Mouse (Mus musculus): ENCODE measurements at regions not wholly inside any gene's neighbourhood (a gene's known extent, or its start where the extent isn't known, plus 50 kb on each side); places are given as distances from the start of the nearest gene placed in this dataset.

DNA sequence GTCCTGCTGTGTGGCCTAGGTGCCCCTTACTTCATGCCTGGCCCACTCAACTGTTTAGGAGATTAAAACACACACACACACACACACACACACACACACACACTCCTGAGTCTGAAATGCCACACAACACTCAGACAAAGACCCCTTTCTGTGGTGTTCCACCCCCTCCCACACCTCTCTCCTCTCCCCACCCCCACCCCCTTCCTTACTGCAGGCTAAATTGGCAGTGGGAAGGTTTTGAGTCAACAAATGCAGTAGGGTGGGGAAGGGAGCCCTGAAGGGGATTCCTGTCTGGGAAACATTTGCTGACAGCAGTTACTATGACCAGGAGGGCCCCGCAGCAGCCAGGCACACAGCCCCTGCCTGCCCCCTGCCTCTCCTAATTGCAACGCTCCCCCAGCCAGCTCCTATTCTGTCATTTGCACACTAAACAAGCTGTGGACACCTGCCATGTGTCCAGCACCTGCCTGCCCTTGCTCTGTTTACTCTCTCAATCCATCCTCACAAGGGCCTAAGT is 69.5 kb downstream of the Ephb3 start:
- no peak for DNase-seq (ENCODE audit: low spot score)

DNA sequence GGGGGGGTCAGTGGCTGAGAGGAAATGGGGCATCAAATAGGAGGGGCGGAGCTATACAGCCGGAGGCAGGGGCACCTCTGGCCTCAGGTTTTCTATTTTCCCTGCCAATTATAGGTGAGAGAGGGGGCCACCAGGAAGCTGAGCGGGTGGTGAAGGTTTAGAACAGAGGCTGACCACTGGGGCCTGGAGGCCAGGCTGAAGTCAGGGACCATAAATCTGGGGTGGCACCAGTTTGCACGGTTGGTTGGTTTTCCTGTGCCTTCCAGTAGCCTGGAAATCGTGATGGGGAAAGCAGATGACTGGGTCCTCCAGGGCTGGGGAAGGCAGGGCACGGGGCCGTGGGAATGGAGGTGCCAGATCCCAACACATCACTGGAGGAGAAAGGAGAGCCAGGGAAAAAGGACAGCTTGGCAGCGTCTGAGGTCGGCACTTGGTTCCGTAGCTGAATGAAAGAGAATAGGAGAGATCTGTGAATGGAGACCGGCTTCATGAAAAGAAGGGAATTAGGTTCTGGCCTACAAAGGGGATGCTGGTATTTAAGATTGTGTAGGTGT is 73.3 kb downstream of the Ephb3 start:
- no peak for DNase-seq (ENCODE audit: low spot score)

DNA sequence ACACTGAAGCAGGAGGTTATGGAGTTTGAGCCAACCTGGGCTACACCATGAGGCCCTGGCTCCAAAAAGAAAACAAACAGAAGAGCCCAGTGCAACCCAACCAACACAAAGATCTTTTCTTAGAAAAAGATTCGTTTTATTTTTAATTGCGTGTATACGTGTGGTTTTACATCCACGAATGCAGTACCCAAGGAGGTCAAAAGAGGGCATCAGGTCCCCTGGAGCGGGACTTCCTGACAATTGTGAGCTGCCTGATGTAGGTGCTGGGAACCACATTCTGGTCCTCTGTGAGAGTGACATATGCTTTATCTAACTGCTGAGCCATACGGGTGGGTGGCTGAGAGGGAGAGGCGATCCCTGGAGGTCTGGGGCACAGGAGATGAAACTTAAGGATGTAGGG is 73.8 kb downstream of the Ephb3 start:
- DNase-seq (ENCODE audit: low spot score), result no peak

DNA sequence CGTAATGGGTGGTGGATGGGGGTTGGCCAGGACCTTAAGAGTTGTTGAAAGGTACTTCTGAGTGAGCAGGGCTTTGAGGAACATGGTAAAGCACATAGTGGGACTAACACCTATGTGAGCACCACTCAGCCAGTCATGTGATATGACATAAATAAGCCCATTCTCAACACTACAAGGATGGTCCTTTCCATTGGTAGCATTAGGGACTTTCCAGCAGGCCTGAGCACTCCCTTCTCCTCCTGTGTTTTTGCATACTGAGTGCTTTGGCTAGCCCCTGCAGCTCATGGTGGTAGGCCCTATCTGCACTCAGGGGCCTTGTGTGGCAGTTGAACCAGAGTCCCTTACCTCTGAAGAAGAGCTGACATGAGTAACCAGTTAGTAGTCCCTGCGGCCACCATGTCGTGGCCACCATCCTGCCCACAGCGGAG is 75.7 kb downstream of the Ephb3 start:
- no peak for DNase-seq (ENCODE audit: low spot score)

DNA sequence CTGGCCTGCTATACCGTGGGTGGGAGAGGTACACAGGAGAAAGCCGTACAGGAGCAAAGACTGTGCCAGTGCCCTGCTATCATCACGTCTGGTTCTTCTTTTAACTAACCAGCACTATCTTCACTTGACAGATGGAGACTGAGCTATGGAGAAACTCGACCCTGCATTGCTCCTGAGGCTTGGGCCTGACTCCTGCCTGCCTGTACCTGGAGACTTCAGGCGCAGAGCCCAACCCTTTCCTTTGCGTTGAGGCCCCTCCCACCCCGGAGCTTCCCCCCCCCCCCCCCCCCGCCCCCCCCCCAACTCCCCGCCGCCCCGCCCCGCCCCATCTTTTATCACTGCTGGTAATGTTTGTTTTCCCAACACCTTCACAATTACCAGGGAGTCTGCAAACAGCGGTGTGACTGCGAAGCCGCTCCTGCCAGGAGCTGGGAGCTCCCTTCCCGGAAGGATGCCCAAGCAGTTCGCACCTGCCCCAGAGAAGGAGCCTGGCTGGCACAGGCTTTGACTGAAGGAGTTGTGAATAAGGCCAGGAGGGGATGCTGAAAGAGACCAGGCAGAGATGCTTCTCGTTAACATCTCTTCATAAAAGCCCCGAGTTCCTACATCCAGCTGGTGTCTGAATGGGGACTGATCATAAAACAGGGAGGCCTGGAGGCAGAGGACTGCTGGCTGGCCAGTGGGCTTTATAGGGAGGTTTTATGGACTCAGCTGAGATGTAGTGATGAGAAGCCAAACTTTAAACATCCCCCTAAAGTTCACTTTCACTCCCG is 77.6 kb downstream of the Ephb3 start:
- no peak for DNase-seq (ENCODE audit: low spot score)

DNA sequence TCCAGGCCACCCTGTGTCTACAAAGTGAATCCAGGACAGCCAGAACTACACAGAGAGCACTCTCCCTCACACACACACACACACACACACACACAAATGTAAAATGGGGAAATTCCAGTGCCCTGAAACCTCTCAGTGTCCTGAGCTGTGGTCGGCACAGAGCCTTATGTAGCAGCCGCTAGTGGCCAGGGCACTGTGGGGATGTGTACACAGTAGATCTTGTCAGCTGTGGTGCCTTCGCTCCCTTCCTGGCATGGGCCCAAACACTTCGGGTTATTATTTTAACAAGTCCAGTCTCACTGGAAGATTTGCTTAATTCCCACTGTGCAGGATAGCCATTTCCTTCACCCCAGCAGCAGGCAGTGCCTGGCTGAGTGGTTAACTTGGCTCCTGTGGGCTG is 81.5 kb downstream of the Ephb3 start:
- no peak for DNase-seq (ENCODE audit: low spot score)

DNA sequence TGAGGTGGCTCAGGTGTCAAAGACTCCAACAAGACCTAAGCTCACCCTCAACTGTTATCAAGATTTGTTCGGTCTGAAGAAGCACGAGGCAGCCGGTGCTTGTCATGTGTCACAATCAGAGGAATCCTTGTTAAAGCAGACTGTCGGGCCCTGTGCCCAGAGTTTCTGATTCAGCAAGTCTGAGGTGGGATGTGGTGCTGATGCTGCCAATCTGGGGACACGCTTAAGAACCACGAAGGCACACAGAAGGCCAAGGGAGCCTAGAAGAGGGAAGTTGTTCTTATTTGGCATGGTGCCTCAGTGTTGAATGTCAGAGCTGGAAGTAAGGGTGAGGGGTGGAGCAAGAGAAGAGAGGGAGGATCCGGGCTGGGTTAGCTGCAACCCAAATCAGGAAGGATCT is 85.0 kb downstream of the Ephb3 start:
- DNase-seq (ENCODE audit: low spot score), result no peak

DNA sequence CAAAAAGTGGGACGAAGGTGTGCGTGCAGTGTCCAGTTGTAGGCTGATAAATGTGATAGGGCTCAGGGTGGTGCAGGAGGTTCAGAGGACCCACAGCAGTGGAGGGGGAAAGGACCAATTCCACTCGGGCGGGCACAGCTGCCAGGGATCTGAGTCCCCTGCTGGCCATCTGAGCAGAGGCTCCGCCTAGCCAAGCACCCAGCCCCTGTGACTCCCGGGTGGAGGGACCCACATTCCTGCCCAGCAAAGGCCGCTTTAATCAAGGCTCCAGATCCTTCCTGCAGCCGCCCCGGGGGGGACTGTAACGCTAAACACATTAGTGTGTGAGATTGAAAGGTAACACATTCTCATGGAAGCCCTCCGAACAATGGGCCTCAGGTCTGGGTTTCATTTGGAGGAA is 88.5 kb downstream of the Ephb3 start:
- DNase-seq (ENCODE audit: low spot score), result no peak

DNA sequence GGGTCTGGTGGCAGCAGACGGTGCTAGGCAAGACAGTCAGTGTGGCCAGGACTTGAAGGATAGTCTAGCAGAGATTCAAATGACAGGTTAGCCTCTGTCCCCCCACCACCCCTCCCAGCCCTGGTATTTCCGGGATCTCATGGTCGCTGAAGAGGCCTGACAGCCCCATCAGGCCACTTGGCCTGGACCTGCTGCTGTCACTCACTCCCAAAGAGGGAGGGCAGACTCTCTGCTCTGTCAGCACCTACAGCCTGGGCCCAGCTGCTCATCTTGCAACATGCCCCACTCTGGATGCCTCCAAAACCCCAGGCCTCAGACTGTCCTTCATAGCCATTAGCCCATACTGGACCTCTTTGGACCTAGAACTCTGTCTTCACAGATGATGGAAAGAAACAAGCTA is 89.0 kb downstream of the Ephb3 start:
- no peak for DNase-seq (ENCODE audit: low spot score)

DNA sequence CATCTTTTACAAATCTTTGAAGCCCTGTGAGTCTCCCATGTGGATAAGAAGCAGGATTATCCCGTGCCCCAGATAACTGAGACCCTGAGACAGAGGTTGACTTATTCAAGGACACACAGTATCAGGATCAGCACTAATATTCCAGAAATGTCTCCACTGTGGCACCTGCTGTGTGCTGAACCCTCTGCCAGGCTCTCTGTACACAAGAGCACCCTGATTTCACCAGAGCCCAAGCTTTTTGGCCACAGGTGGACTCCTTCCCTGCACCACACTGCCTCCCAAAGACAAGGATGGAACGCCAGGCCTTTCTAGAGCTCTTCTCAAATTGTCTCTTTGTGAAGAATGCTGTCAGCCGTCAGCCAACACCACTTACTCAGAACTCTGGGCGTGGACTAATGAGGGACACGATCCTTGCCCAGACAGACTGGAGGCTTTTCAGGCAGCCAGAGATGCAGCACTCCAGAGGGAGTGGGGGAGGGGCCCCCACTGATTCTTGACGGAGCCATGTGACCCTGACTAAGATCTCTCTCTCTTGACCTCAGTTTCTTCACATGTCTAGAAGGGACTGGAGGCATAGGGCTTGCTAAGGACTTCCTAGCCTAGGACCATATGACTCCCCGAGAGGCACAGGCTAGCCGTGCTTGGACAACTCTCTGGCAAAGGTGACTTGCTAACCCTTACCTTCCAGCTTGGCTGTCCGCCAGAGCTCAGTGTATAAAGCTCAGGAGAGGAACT is 90.3 kb downstream of the Ephb3 start:
- DNase-seq (ENCODE audit: low spot score), result no peak

DNA sequence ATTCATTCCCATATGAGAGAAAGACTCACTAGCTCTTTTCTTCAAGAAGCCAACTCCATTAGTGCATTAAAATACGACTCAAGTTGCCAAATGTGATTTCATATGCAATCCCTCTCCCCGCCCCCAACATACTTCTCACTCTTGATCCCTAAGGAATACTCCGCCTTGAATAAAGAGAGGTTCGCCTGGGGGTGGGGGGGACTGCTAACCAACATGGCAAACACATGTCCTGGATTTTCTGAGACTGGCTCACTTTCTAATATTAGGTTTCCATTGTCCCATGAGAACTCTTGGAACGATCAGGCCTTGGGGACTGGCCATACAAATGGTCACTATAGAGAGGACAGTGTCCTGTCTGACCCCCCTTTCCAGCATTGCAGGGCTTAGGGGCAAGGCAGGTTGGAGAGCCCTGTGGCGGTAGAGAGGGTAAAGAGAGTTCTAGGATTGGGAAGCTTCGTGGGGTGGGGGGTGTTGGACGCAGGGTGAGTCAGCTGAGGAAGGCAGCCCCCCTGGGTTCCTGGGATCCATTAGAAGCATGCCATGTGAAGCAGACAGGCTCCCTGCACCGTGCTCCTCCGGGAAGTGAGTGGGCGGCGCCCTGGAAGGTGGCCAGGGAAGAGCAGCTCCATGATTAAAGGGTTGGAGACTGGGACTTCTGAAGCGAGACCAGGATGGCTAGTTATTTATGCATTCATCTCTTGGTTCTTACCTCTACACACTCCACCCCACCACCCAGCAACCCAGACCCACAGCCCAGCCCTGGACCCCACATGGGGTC is 91.6 kb downstream of the Ephb3 start:
- DNase-seq (ENCODE audit: low spot score), result no peak

DNA sequence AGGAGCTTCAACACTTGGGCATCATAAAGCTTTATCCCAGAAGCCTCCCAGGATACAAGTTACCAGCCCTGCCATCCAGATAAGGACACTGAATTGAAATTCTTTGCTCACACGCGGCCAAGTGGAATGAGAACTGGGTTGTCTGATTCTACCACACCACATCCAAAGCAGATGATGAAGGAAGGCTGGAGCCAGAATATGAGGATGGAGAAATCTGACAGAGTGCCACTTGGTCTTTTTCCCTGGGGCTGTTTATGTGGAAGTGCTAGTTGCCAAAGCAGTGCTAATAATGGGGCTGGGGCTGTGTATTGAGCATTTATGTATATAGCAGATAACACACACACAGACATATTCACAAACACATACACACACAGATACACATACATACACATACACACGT is 92.2 kb downstream of the Ephb3 start:
- no peak for DNase-seq (ENCODE audit: low spot score)

DNA sequence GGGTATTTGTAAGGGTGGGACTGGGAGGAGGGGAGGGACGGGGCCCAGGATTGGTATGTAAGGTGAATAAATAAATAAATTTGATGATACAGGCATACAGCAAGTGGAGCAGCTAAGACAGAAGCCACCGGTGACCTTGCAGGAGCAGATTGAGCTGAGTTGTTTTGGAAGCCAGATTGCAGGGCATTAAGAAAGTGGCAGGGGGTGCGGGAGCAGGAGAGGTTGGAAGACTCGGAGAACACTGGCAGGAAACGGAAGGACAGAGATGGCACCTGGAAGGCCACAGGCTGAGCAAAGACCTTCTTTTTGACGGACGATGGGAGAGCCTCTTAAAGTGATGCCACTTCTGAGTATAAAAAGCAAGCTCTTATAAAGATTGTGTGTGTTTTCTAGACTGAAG is 94.3 kb downstream of the Ephb3 start:
- DNase-seq (ENCODE audit: low spot score), result no peak

DNA sequence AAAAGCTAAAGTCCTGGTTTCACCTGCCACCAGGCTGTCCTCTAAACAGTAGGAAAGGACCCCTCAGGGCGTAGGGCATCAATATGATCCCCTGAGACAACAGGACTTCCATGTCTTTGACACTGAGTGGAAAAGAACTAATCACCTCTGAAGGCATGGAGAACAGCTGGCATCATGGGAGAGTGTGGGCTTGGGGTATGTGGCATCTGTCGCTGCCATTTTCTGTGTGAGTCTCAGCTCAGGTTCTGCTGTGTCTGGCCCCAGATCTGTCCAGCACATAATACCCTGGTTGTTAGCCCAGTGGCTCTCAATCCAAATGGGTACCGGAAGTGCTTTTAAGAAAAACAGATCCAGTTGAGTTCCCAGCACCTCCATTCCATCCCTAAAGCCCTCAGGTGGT is 101.3 kb downstream of the Ephb3 start:
- DNase-seq (ENCODE audit: low spot score), result no peak

DNA sequence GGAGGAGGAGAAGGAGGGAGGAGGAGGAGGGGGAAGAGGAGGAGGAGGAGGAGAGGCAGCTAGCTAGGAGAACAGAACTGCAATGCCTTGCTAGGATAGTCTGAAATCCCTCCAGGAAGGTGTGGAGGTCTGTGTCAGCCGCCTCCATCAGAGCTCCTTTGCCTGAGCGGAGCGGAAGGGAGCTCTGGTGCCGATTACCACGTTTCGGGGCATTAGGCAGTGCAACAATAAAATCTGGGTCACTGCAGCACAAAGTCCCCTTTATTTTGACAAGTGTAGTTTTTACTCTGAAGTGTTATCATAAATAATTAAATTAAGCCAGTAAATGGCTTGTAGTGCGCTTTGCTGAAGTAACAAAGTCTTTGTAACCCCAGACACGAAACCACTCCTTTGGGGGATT is 104.0 kb downstream of the Ephb3 start:
- DNase-seq (ENCODE audit: low spot score), result no peak

DNA sequence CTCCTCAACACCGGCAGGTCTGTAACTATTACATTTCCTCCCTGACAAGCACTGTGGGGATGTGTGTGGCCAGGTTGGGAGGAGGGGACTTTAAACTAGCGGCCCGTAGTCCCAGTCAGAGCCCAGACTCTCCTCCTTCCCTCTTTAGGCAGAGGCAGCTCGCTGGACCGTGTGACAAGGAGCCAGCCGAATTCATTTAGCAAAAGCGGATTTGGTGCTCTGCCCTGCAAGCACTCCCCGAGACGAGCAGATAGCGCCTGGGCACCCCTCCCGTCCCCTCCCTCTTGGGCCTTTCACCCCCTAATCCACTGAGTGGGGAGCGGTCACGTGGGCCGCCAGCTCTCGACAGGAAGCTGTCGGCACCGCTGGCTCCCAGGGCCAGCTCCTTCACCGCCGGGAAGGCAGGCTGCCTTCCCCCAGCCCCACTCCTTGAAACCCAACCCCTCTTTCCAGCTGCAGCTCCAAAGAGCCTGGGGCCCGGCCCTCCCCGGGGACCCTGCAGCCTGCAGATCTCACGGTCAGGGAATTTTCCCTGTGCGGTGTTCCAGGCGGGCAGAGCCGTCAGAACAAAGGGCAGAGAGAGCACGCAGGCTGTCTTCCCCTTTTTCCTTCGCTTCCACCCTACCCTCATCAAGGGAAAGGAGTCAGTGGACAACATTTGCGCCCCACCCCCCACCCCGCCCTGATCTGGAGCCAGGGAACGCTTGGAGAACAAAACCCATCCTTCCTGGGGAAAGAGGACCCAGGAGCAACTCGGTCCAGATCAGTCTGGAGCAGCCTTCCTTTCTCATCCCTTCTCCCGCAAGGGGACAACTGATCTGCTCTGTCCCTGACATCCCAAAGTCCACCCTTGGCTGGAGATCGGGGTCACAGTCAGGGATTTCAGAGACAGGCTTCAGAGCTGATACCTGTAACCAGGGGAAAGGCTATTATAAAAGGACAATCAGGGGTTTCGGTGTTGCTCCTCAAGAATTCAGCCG is 106.4 kb downstream of the Ephb3 start:
- peak; percentile 68 for DNase-seq (ENCODE audit: low spot score)

DNA sequence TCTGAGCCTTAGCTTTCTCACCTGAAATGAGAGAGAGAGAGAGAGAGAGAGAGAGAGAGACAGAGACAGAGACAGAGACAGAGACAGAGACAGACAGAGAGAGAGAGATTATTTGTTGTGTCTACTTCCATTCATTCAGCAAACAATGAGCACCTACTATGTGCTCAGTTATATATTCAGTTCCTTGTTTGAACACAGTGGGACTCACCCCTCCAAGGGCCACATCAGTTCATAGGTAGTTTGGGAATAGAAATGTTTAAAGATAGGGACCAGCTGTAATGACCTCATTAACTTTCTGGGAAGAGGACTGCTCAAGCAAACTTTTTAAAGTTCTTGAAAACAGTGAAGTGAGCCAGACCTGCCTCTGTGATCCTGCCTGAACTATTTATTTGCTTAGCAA is 107.2 kb downstream of the Ephb3 start:
- no peak for DNase-seq (ENCODE audit: low spot score)

DNA sequence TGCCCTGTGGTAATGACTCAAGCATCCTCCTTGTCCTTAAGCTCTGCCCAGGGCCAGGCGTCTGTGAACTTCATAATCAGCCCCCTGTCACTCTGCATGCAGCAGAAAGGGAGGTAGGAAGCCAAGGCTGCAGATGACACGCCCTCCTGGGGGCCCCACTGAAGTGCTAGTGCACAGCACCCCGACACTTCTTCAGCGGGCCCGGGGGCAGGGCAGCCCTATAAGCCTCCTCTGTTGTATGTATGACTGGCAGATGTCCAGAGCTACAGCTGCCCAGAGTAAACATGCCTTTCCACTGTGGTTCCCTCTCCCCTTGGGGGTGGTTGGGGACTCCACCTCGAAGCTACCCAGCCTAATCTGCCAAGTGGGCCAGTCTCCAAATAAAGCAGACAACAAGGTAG is 107.2 kb upstream of the Vps8 start:
- no peak for DNase-seq (ENCODE audit: low spot score)

DNA sequence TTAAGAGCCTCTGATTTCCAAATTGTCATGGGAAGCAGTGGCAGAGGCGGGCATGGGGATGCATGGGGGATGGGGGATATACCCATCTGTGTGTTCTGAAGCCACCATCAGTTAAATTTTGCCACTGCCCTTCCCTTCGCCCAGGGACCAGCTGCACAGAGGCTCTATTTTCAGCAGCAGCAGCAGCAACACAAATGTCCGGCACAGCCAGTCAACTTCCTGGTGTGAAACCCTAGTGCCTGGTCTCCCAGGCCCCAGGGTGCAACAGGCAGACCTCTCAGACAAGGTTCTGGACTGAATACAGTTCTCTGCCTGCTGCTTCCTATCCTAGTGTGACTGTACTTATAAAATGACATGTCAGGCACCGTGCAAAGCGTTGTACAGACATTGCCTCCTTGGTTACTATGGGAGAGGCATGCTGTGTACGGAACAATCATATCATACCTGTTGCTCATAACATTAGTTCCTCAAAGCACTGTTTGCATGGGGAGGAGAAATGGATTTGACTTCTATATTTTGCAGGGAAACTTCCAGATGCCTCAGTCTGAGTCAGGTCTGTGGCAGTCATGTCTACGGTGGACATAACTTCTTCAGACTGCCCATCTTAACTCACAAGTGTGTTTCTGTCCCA is 104.8 kb upstream of the Vps8 start:
- no peak for DNase-seq (ENCODE audit: low spot score)
